Comparison of ENCODE assay signal across 22 mouse cellular contexts in genomic region chr1:58937606-58938099, GRCm38 (mm10).
"Had no signal": no experiment of that assay in that cellular context is flagged by ENCODE, and none has a peak within 500 bp of the region (broad histone marks: within the 10 kb centered on the region; RNA-seq: fewer than 3 reads in every experiment).

No protein-coding gene starts in this region.

- DNase-seq: kidney, adult 9 months; kidney, postnatal 14 days; kidney, postnatal 4 days; liver; lung, adult 18-20 months; lung, postnatal 10 days; lung, postnatal 36 days; right cerebral cortex, adult 18-20 months; right cerebral cortex, postnatal 14 days; right cerebral cortex, postnatal 4 days; thymus, adult 2 months; thymus, postnatal 14 days; thymus, postnatal 4 days had no signal

- ATAC-seq: liver, embryonic 12.5 days; midbrain, embryonic 13.5 days had no signal

- H3K4me3 ChIP-seq: limb, embryonic 10.5 days; limb, embryonic 13.5 days; liver, embryonic 12.5 days; liver, embryonic 15.5 days; lung, embryonic 15.5 days; megakaryocyte, embryonic 14.5 days; midbrain, embryonic 10.5 days; midbrain, embryonic 13.5 days had no signal

- H3K4me1 ChIP-seq: limb, embryonic 10.5 days; limb, embryonic 13.5 days; liver, embryonic 15.5 days; lung, embryonic 15.5 days; midbrain, embryonic 10.5 days; midbrain, embryonic 13.5 days had no signal

- H3K4me2 ChIP-seq: limb, embryonic 13.5 days; liver, embryonic 12.5 days; liver, embryonic 15.5 days; lung, embryonic 15.5 days; midbrain, embryonic 13.5 days had no signal

- H3K27me3 ChIP-seq: limb, embryonic 13.5 days; liver, embryonic 12.5 days; liver, embryonic 15.5 days; lung, embryonic 15.5 days; megakaryocyte, embryonic 14.5 days; midbrain, embryonic 13.5 days had no signal

- H3K9ac ChIP-seq: limb, embryonic 13.5 days; liver, embryonic 12.5 days; liver, embryonic 15.5 days; lung, embryonic 15.5 days; midbrain, embryonic 13.5 days had no signal

- H3K27ac ChIP-seq: limb, embryonic 10.5 days; limb, embryonic 13.5 days; liver, embryonic 12.5 days; liver, embryonic 15.5 days; lung, embryonic 15.5 days; midbrain, embryonic 10.5 days; midbrain, embryonic 13.5 days; stomach, postnatal 0 days had no signal

- H3K9me3 ChIP-seq: limb, embryonic 10.5 days; limb, embryonic 13.5 days; liver, embryonic 12.5 days; liver, embryonic 15.5 days; lung, embryonic 15.5 days; midbrain, embryonic 13.5 days had no signal
